Mouse (Mus musculus) small intestine, adult 2 months (tissue): Measurements from ENCODE around the gene Ilkap. TPM values are rescaled to one million over a fixed set of nuclear protein-coding genes. Genes with fewer than 3 reads are reported as not detected.
A peak's percentile ranks its signal among the peaks of the same experiment; 100 is the strongest.

Experiments used
- H3K27ac ChIP-seq: fragments of 200-500 bp; 2 replicates; pipeline ENCODE4 v1.5.1; 2012; ENCODE audit warnings: low read depth, low read length, control low read depth, inconsistent platforms; ENCODE audit not compliant: insufficient read depth
- H3K27me3 ChIP-seq: fragments of 200-500 bp; 2 replicates; pipeline ENCODE4 v1.6.1; 2012; ENCODE audit warnings: mild to moderate bottlenecking, moderate library complexity, low read length, inconsistent platforms; ENCODE audit not compliant: control insufficient read depth, insufficient read depth
- H3K36me3 ChIP-seq: fragments of 200-500 bp; 2 replicates; pipeline ENCODE4 v1.6.1; 2012; ENCODE audit warnings: mild to moderate bottlenecking, low read length, control low read depth, inconsistent platforms; ENCODE audit not compliant: control insufficient read depth, insufficient read depth
- H3K4me1 ChIP-seq: fragments of 200-500 bp; 2 replicates; pipeline ENCODE4 v1.6.1; 2012; ENCODE audit warnings: low read length, inconsistent platforms, mixed read lengths; ENCODE audit not compliant: control insufficient read depth, insufficient read depth, insufficient read length
- H3K4me3 ChIP-seq: fragments of 200-500 bp; 2 replicates; pipeline ENCODE4 v1.5.1; 2012; ENCODE audit warnings: low read depth, mild to moderate bottlenecking, control low read depth, inconsistent platforms, low read length, moderate library complexity
- CTCF ChIP-seq: fragments of 200-500 bp; IDR thresholded peaks from 2 replicates; pipeline ENCODE4 v1.5.1; 2012; ENCODE audit warnings: low read depth, mild to moderate bottlenecking, control low read depth, inconsistent platforms, low read length, moderate library complexity, mixed read lengths; ENCODE audit not compliant: insufficient replicate concordance, insufficient read length; ENCODE audit errors: extremely low read depth
- POLR2A ChIP-seq: fragments of 200-500 bp; IDR thresholded peaks from 2 replicates; pipeline ENCODE4 v1.6.1; 2012; ENCODE audit warnings: low read depth, mild to moderate bottlenecking, control low read depth, inconsistent platforms, low read length, moderate library complexity
- WGBS: fragments of 180-500 bp; shearing (Covaris S2); methylation state at CpG from one replicate; pipeline ENCODE4 v1.1.7; 2018; 5-methylcytosine and 5-hydroxymethylcytosine counted together
- polyA plus RNA-seq: library from polyadenylated mRNA; depleted of rRNA; stranded (reverse); fragments of >200 nt; gene quantifications from 2 replicates; pipeline ENCODE4 v1.2.3, GENCODE M21; 2012; rRNA removed

Gene Ilkap
- polyA plus RNA-seq = 17.9 and 34.6 TPM in 2 replicates

DNA sequence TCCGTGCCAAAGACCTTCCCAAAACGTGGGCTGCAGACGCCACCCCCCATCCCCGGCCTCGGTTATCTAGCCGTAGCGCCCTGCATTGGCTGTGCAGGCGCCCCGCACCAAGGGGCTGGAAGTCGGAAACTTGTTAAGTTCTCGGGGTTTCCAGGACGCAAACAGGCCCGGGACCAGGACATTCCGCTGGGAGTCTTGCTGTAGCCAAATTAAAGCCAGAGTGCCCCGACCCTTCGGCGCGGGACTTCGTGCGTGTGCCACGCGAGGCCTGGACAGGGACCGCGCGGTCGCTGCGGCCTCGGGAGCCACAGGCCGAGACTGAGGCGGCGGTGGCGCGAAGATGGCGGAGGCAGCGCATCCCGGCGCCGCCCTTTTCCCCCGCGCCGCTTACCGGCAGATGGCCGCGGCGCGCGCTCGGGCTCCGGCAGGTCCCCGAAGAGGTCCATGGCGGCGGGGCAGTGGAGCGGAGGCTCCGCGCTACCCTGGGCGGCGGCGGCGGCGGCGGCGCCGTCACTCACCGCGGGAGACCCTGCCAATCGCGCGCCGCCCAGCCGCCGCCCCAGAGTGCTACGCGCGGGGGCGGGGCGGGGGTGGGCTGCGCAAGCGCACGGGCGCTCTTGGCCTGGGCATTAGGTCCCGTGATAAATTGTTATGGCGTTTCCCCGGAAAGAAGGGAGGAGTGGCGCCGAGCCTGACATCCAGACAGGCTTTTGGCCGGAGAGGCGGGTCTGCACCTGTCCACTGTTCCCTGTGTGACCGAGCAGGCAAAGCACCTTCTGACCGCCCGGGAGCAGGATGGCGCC, at the start of gene Ilkap:
TSS of gene Ilkap (minus strand) at position 556 of the 803 bp plus-strand sequence.
- Histone ChIP-seq H3K27me3 (no peaks in the 10 kb centered on the region), H3K27ac (peak within 1 kb of the TSS; percentile 80), H3K36me3 (0 out of 2 replicates have a peak, but pooled peaks cover 6% of the 10 kb centered on the region), H3K4me1 (peaks cover 7% of the 10 kb centered on the region; the same call in 1 of the 2 replicates), H3K4me3 (peak within 1 kb of the TSS; percentile 97)
- under 1% methylated on average over 91 of the region's 91 CpGs for WGBS
- no peak for TF ChIP-seq CTCF
- TF ChIP-seq POLR2A = peak; percentile 67; the same call in 1 of the 2 replicates

DNA sequence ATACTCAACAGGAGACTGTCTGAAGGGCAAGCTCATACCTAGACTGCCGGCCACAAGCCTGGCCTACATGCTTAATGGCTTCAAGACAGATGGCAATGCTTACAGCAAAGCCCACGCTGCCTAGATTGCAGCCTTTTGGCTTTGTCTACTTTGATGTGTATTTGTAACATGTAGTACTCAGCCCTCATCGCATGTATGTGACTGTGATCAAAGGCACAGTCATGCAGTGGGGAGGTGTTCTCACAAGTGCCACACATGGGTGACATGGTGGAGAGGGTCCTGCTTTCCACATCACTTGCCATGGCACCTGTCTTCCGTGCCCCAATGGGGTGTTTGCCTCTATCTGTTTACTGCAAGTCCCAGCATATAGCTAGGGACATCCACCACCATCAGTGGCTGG, 47.9 kb upstream of the Ilkap start:
- H3K27ac ChIP-seq = peak overlapping the region; percentile 90

GRCm38 (mm10) chr1:91446060-91446459, 47.4 kb upstream of the Ilkap start:
- no peak overlapping the region for H3K4me3 ChIP-seq
- WGBS = 9% methylated on average over 8 of the region's 8 CpGs
- TF ChIP-seq POLR2A = peak; percentile 17; the same call in 1 of the 2 replicates
- no peak for TF ChIP-seq CTCF
- H3K27ac ChIP-seq = peak overlapping the region; percentile 90
- H3K36me3 ChIP-seq = peaks cover 59% of the 10 kb centered on the region
- H3K27me3 ChIP-seq = no peaks in the 10 kb centered on the region
- peaks cover 45% of the 10 kb centered on the region for H3K4me1 ChIP-seq

More for the DNA sequence above, 47.9 kb upstream of the Ilkap start:
- Histone ChIP-seq H3K4me1 (peaks cover 45% of the 10 kb centered on the region), H3K4me3 (no peak overlapping the region), H3K36me3 (peaks cover 57% of the 10 kb centered on the region), H3K27me3 (no peaks in the 10 kb centered on the region)
- 50% methylated on average over 4 of the region's 4 CpGs for WGBS
- TF ChIP-seq POLR2A = no peak
- TF ChIP-seq CTCF = no peak

GRCm38 (mm10) chr1:91444841-91445830, 46.5 kb upstream of the Ilkap start:
- H3K27me3 ChIP-seq = no peaks in the 10 kb centered on the region
- TF ChIP-seq POLR2A = no peak
- no peak for TF ChIP-seq CTCF
- H3K4me1 ChIP-seq = peaks cover 45% of the 10 kb centered on the region
- H3K27ac ChIP-seq = peak overlapping the region; percentile 90
- H3K36me3 ChIP-seq = peaks cover 62% of the 10 kb centered on the region
- no peak overlapping the region for H3K4me3 ChIP-seq
- WGBS = 84% methylated on average over 17 of the region's 17 CpGs

GRCm38 (mm10) chr1:91442350-91442990, 43.9 kb upstream of the Ilkap start:
- TF ChIP-seq POLR2A (peak; percentile 59; the same call in 1 of the 2 replicates), CTCF (no peak)
- H3K27ac ChIP-seq = peak overlapping the region; percentile 93
- WGBS = 46% methylated on average over 7 of the region's 7 CpGs
- H3K36me3 ChIP-seq = peaks cover 55% of the 10 kb centered on the region
- H3K27me3 ChIP-seq = no peaks in the 10 kb centered on the region
- H3K4me3 ChIP-seq = peak overlapping the region; percentile 53
- peaks cover 35% of the 10 kb centered on the region; the same call in 1 of the 2 replicates for H3K4me1 ChIP-seq

- no peak overlapping the region for H3K4me3 ChIP-seq
- peaks cover 35% of the 10 kb centered on the region; the same call in 1 of the 2 replicates for H3K4me1 ChIP-seq
- TF ChIP-seq POLR2A (no peak), CTCF (no peak)
- 91% methylated on average over 3 of the region's 3 CpGs for WGBS
- peak overlapping the region; percentile 3; the same call in 1 of the 2 replicates for H3K27ac ChIP-seq
- H3K36me3 ChIP-seq = peaks cover 51% of the 10 kb centered on the region
- no peaks in the 10 kb centered on the region for H3K27me3 ChIP-seq
Observed at GRCm38 (mm10) chr1:91441855-91442254, 43.2 kb upstream of the Ilkap start.
